Mouse (Mus musculus): Measurements from ENCODE around the gene Phf5a. TPM values are rescaled to one million over a fixed set of nuclear protein-coding genes. Genes with fewer than 3 reads are reported as not detected.
A peak's percentile ranks its signal among the peaks of the same experiment; 100 is the strongest.

The Phf5a gene
- polyA plus RNA-seq, 1 experiment: 96.7 TPM

DNA sequence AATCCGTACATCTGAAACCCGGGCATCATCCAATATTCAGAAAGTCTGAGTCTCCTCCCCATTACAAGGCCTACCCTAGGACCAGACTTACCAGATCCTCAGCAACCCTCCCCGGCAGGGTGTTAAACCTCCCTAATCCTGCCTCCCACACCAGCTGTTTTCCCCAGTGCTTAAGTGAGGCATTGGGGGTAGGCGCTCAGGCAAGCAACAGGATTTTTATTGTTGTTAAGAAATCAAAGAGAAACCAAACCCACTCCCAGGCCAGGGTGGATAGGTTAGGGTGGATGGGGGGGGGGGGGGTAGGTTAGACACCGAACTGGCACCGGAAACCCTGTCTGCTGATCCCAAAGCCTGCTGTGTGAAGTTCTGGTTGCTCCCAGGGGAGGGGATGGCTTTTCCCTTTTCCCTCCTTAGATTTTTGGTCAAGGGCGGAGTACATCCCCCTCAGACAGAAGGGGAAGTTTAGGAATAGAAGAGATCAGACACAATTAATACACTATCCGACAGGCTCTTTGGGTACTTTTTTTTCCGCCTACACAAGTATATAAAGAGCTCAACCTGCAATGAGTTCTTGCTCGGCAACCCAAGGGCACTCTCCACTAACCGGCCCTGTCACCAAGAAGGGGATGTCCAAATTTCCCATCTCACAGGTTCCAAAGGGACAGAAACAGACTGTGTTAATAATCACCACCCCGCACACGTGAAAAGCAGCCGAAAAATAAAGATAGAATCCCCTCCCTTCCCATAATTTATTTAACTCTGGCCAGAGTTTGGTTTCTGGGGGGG is 14.6 kb downstream of the Phf5a start:
- TF ChIP-seq CTCF (IDR thresholded peaks at IDR 0.05; ENCODE audit: control insufficient read depth, insufficient read depth, low read length): no peak
- no peak for TF ChIP-seq POLR2A (IDR thresholded peaks at IDR 0.05; ENCODE audit: borderline replicate concordance, control insufficient read depth, low read depth, low read length)
- Histone ChIP-seq H3K4me3 (replicated peaks; ENCODE audit: control insufficient read depth, low read depth, low read length) (peak overlapping the region; percentile 93), H3K27ac (ENCODE audit: control insufficient read depth, insufficient read depth, low read depth, low read length, poor library complexity) (peak overlapping the region; percentile 89; the same call in 1 of the 2 replicates), H3K4me1 (ENCODE audit: control insufficient read depth, insufficient read depth, low read length) (peaks cover 2% of the 10 kb centered on the region; the same call in 1 of the 2 replicates)
- under 1% methylated on average over 14 of the region's 14 CpGs for WGBS

DNA sequence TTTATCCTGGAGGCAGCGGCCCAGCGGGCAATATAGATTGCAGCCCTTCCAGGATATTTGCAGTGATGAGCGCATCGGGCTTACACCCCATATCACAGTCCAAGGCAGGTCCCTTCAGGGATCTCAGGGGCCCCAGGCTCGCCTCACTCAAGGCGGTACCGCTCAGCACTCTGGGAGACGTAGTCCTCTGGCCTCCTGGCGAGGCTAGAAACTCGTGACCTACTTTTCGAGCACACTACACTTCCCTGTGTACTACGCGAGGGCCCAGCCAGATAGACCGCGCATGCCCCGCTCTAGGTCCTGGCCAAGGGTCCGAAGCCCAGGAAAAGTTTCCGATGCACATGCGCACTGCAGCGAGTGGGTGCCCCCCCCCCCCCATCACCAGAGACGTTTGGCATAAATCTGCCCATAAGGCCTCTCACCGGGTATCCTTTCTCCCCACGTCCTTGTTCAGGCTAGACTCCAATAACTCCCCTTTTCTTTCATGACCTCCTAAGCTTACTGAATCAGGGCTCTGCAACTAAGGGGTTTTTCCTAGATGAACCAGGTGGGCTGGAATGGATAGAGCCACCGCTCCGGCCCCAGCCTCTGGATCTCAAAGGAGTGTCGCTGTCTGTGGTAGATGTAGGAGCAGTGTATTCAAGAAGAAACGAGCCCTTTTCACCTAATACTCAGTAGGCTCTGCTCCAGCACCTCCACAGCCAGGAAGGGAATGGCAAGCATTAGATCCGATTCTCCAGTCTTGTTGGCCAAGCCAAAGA is 15.5 kb downstream of the Phf5a start:
- TF ChIP-seq POLR2A (IDR thresholded peaks at IDR 0.05; ENCODE audit: borderline replicate concordance, control insufficient read depth, low read depth, low read length): no peak
- TF ChIP-seq CTCF (IDR thresholded peaks at IDR 0.05; ENCODE audit: control insufficient read depth, insufficient read depth, low read length): no peak
- peak overlapping the region; percentile 93 for H3K4me3 ChIP-seq (replicated peaks; ENCODE audit: control insufficient read depth, low read depth, low read length)
- H3K27ac ChIP-seq (ENCODE audit: control insufficient read depth, insufficient read depth, low read depth, low read length, poor library complexity): no peak overlapping the region
- under 1% methylated on average over 28 of the region's 28 CpGs for WGBS
- H3K4me1 ChIP-seq (ENCODE audit: control insufficient read depth, insufficient read depth, low read length): peaks cover 2% of the 10 kb centered on the region; the same call in 1 of the 2 replicates

DNA sequence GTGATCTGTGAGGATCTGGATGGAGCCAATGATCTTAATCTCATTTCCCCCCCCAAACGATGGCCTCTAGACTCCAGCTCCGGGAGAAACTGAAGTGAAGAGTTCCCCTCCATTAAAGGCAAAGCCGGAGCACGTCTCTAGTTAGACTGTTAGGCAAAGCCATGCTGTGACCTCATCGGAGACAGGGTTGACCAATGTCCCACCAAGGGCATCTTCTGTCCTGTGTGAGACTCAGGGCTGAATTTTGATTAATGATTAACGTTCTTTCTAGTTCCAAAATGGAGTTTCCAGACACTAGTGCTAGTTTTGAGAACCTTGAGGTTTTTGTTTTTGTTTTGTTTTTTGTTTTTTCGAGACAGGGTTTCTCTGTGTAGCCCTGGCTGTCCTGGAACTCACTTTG is 18.6 kb downstream of the Phf5a start:
- TF ChIP-seq CTCF (IDR thresholded peaks at IDR 0.05; ENCODE audit: control insufficient read depth, insufficient read depth, low read length) (no peak), POLR2A (IDR thresholded peaks at IDR 0.05; ENCODE audit: borderline replicate concordance, control insufficient read depth, low read depth, low read length) (no peak)
- Histone ChIP-seq H3K4me3 (replicated peaks; ENCODE audit: control insufficient read depth, low read depth, low read length) (no peak overlapping the region), H3K4me1 (ENCODE audit: control insufficient read depth, insufficient read depth, low read length) (peaks cover 2% of the 10 kb centered on the region; the same call in 1 of the 2 replicates), H3K27ac (ENCODE audit: control insufficient read depth, insufficient read depth, low read depth, low read length, poor library complexity) (no peak overlapping the region)
- WGBS: 64% methylated on average over 7 of the region's 7 CpGs

DNA sequence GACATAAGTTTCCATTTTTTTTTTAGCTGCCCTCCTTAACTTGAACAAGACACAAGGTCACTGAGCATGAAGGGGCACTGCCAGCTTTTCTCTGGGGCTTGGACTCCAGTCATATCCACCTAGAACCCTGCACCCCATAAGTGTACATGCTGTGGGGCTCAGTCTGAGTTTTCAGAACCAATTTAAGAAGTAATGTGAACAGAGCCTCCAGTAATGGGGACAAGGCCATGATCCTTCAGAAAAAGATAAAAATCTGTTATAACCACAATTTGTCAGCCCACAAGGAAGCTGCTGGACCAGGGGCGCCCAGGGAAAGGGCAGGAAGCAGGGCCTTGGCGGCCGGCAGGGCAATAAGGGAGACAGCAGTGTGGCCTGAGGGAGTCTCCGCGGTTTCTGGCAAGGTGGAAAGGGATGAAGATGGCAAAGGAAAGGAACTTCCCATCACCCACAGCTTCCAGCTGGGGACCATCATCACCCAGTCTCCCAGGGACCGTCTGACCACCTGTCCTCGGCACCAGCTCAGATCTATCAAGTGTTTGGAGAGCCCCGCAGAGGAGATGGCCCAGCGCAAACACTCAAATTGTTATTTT is 19.2 kb downstream of the Phf5a start:
- H3K4me3 ChIP-seq (replicated peaks; ENCODE audit: control insufficient read depth, low read depth, low read length): no peak overlapping the region
- no peak overlapping the region for H3K27ac ChIP-seq (ENCODE audit: control insufficient read depth, insufficient read depth, low read depth, low read length, poor library complexity)
- TF ChIP-seq CTCF (IDR thresholded peaks at IDR 0.05; ENCODE audit: control insufficient read depth, insufficient read depth, low read length) (no peak), POLR2A (IDR thresholded peaks at IDR 0.05; ENCODE audit: borderline replicate concordance, control insufficient read depth, low read depth, low read length) (no peak)
- 65% methylated on average over 9 of the region's 9 CpGs for WGBS
- H3K4me1 ChIP-seq (ENCODE audit: control insufficient read depth, insufficient read depth, low read length): peaks cover 2% of the 10 kb centered on the region; the same call in 1 of the 2 replicates

- no peak overlapping the region for H3K4me3 ChIP-seq (replicated peaks; ENCODE audit: control insufficient read depth, low read depth, low read length)
- 0 out of 2 replicates have a peak, but pooled peaks cover 2% of the 10 kb centered on the region for H3K4me1 ChIP-seq (ENCODE audit: control insufficient read depth, insufficient read depth, low read length)
- no peak overlapping the region for H3K27ac ChIP-seq (ENCODE audit: control insufficient read depth, insufficient read depth, low read depth, low read length, poor library complexity)
- 31% methylated on average over 15 of the region's 15 CpGs for WGBS
- TF ChIP-seq POLR2A (IDR thresholded peaks at IDR 0.05; ENCODE audit: borderline replicate concordance, control insufficient read depth, low read depth, low read length) (no peak), CTCF (IDR thresholded peaks at IDR 0.05; ENCODE audit: control insufficient read depth, insufficient read depth, low read length) (no peak)
Observed at GRCm38 (mm10) chr15:81851375-81851774, 20.3 kb downstream of the Phf5a start.

GRCm38 (mm10) chr15:81850718-81851117 is 21.0 kb downstream of the Phf5a start:
- WGBS: 77% methylated on average over 14 of the region's 14 CpGs
- Histone ChIP-seq H3K4me3 (replicated peaks; ENCODE audit: control insufficient read depth, low read depth, low read length) (no peak overlapping the region), H3K4me1 (ENCODE audit: control insufficient read depth, insufficient read depth, low read length) (0 out of 2 replicates have a peak, but pooled peaks cover 2% of the 10 kb centered on the region), H3K27ac (ENCODE audit: control insufficient read depth, insufficient read depth, low read depth, low read length, poor library complexity) (no peak overlapping the region)
- TF ChIP-seq CTCF (IDR thresholded peaks at IDR 0.05; ENCODE audit: control insufficient read depth, insufficient read depth, low read length) (no peak), POLR2A (IDR thresholded peaks at IDR 0.05; ENCODE audit: borderline replicate concordance, control insufficient read depth, low read depth, low read length) (no peak)

DNA sequence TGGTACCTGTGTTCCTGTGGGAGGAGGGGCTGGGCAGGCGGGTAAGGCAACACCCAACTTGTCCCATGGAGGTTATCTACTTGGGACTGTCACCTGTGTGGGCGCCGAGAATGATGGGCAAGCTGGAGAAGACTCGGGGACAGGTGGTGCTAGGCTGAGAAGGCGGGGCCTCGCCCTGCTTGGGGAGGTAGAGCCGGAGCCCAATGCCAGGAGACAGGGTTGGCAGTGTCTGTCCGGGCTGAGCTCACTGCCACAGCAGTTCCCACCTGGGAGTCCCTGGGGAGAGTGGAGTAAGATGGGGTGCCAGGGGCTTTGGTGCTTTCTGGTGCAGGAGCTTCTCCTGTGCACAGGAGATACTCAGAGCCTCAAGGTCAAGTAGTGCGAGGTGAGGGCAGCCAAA is 22.6 kb downstream of the Phf5a start:
- no peak for TF ChIP-seq CTCF (IDR thresholded peaks at IDR 0.05; ENCODE audit: control insufficient read depth, insufficient read depth, low read length)
- no peak for TF ChIP-seq POLR2A (IDR thresholded peaks at IDR 0.05; ENCODE audit: borderline replicate concordance, control insufficient read depth, low read depth, low read length)
- 85% methylated on average over 9 of the region's 9 CpGs for WGBS
- Histone ChIP-seq H3K4me1 (ENCODE audit: control insufficient read depth, insufficient read depth, low read length) (no peaks in the 10 kb centered on the region), H3K27ac (ENCODE audit: control insufficient read depth, insufficient read depth, low read depth, low read length, poor library complexity) (no peak overlapping the region), H3K4me3 (replicated peaks; ENCODE audit: control insufficient read depth, low read depth, low read length) (no peak overlapping the region)

GRCm38 (mm10) chr15:81848301-81848700 is 23.4 kb downstream of the Phf5a start:
- TF ChIP-seq POLR2A (IDR thresholded peaks at IDR 0.05; ENCODE audit: borderline replicate concordance, control insufficient read depth, low read depth, low read length) (no peak), CTCF (IDR thresholded peaks at IDR 0.05; ENCODE audit: control insufficient read depth, insufficient read depth, low read length) (peak; percentile 72)
- WGBS: 19% methylated on average over 7 of the region's 7 CpGs
- Histone ChIP-seq H3K27ac (ENCODE audit: control insufficient read depth, insufficient read depth, low read depth, low read length, poor library complexity) (no peak overlapping the region), H3K4me3 (replicated peaks; ENCODE audit: control insufficient read depth, low read depth, low read length) (no peak overlapping the region), H3K4me1 (ENCODE audit: control insufficient read depth, insufficient read depth, low read length) (no peaks in the 10 kb centered on the region)

Measured in bone marrow, adult 2 months (tissue).